Mouse (Mus musculus) central nervous system, embryonic 18 days (tissue): Measurements from ENCODE around the gene Gm4952. TPM values are rescaled to one million over a fixed set of nuclear protein-coding genes. Genes with fewer than 3 reads are reported as not detected.

ENCODE experiments used
- polyA plus RNA-seq: library from polyadenylated mRNA; depleted of rRNA; stranded (reverse); fragments of >200 nt; gene quantifications from 2 replicates; pipeline ENCODE4 v1.2.3, GENCODE M21; 2012; rRNA removed

Gm4952 gene
- polyA plus RNA-seq, result 0.17 and 0.25 TPM in 2 replicates

DNA sequence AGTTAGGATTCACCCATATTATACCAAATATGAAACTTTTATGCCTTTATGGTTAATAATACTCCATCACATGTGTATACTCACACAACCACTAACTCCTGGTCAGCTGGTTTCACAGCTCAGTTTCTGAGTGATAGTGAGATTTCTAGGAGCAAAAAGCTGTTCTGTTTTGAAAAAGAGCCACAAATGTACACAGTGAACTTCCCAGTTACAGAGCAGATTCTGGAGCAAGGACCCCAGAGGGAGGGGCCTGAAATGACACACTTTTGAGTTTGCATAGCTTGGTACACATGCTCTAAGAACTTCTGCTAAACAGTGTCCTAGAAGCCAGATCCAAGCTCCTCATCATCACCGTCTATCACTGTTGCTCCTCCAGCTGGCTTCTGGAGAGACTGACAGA lies at the start of gene Gm4952:
Gene Gm4952 (plus strand): TSS at position 301 of the 400 bp plus-strand sequence.

DNA sequence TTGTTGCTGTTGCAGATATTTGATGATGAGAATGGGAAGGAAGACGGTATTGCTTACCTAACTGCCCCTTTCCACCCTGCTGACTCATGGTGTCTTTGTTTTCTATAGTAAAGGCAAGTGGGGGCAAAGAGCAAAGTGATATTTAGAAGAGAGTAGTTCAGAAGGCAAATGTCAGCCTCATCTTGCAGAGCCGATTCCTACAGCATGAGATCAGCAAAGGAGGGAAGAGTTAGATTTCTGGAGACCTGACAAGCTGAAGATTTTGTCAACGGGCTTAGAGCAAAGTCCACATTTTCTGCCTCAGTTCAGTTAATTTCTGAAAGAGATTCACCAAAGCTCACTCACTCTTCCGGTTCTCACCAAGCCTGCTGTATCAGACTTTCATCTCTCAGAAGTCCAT lies 33.4 kb downstream of the Gm4952 start, which contains the start of gene Glyat:
Gene Glyat (plus strand): TSS at position 133 of the 400 bp plus-strand sequence.

DNA sequence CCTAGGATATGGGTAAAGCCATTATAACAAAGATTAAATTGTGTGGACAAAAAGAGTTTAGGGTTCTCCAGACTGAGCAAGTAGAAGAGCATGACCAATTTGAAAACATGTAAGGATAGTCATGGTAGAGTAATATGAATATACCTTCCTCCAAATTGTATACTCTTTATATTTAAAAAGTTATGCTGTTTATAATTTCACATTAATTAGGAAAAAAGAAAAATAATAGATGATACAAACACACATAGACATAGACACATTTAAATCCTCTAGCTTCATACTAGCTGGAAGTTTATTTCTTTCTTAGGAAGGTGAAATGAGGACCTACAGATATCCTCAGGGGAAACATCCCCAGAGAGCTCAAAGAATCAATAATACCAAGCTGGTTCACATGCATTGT lies 70.4 kb downstream of the Gm4952 start, which contains the start of gene Olfr1442:
Gene Olfr1442 (plus strand): TSS at position 301 of the 400 bp plus-strand sequence.

DNA sequence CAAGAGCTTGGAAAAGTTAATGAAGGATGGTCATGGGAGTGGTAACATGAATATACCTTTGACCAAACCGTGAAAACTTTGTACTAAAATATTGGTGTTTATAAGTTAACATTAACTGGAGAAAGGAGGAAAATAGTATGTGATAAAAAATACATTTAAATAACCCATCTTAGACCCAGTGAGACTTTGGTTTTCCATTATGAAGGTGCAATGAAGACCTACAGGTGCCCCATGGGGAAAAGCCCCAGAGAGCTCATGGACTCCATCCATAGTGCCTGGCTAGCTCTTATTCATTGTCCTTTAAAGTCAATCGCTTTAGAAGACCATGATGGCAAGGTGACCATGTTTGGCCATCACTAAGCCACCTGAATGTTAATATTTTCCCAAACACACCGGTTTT lies 78.0 kb downstream of the Gm4952 start, which contains the start of gene Olfr1443:
Gene Olfr1443 (plus strand): TSS at position 301 of the 400 bp plus-strand sequence.

Other genes with a start within 250 kb of the Gm4952 start
- gene Olfr1440, start 212.7 kb upstream of the Gm4952 start, polyA plus RNA-seq, result not detected in 2 replicates
- not detected in 2 replicates for gene Olfr1441, start 182.5 kb upstream of the Gm4952 start, polyA plus RNA-seq
- 0.01 TPM in 2 replicates for gene Pfpl, start 172.1 kb upstream of the Gm4952 start, polyA plus RNA-seq
- 2.0 and 2.1 TPM in 2 replicates for gene Mpeg1, start 139.2 kb upstream of the Gm4952 start, polyA plus RNA-seq
- gene Dtx4, start 98.5 kb upstream of the Gm4952 start, polyA plus RNA-seq, result 37.1 and 38.0 TPM in 2 replicates
- 4.8 and 5.7 TPM in 2 replicates for gene Fam111a, start 54.2 kb upstream of the Gm4952 start, polyA plus RNA-seq
- not detected in 2 replicates for gene Glyat, start 33.3 kb downstream of the Gm4952 start, polyA plus RNA-seq
- not detected in 2 replicates for gene Olfr1442, start 70.5 kb downstream of the Gm4952 start, polyA plus RNA-seq
- not detected in 2 replicates for gene Olfr1443, start 78.1 kb downstream of the Gm4952 start, polyA plus RNA-seq
- not detected in 2 replicates for gene Keg1, start 95.8 kb downstream of the Gm4952 start, polyA plus RNA-seq
- 2.0 and 2.3 TPM in 2 replicates for gene Cntf, start 165.7 kb downstream of the Gm4952 start, polyA plus RNA-seq
- 34.7 and 36.6 TPM in 2 replicates for gene Zfp91, start 196.2 kb downstream of the Gm4952 start, polyA plus RNA-seq
- 1.1 TPM in 2 replicates for gene Lpxn, start 196.2 kb downstream of the Gm4952 start, polyA plus RNA-seq
- not detected in 2 replicates for gene Gm5244, start 246.7 kb downstream of the Gm4952 start, polyA plus RNA-seq